Mouse (Mus musculus) gastrocnemius, postnatal 10 days (tissue): ENCODE data around the gene Angptl8. TPM values are rescaled to one million over a fixed set of nuclear protein-coding genes. Genes with fewer than 3 reads are reported as not detected.

ENCODE experiments used
- microRNA-seq, 2 experiments: library from miRNA; unstranded; fragments of <30 nt; microRNA quantifications; one replicate each; pipeline ENCODE4 v1.2.0; 2021
- total RNA-seq, 2 experiments: library from RNA; stranded (reverse); gene quantifications; 2 replicates each; pipeline ENCODE4 v1.2.3; 2021

Angptl8 gene
- total RNA-seq, 2 experiments from 2014 or later: 0.43 TPM; not detected in 1

Small RNAs within 50 kb of the gene (microRNA-seq; reads per million reads assigned to microRNA genes)
- gene Mir7083: 3.3 to 3.8 reads per million in 2 experiments

Other genes starting within 250 kb of the Angptl8 start
- 10 to 100 TPM; 45.1 to 49.1 TPM for gene Timm29, start 242.8 kb upstream of the Angptl8 start, total RNA-seq
- gene Yipf2, start 242.7 kb upstream of the Angptl8 start, total RNA-seq: 1 to 10 TPM; 4.5 to 5.6 TPM
- gene Smarca4, start 219.3 kb upstream of the Angptl8 start, total RNA-seq: 10 to 100 TPM; 52.4 to 58.3 TPM
- 10 to 100 TPM; 11.4 to 11.8 TPM for gene Ldlr, start 112.0 kb upstream of the Angptl8 start, total RNA-seq
- 1 to 10 TPM; 6.1 to 7.3 TPM for gene Spc24, start 75.2 kb upstream of the Angptl8 start, total RNA-seq
- 10 to 100 TPM; 27.4 to 31.6 TPM for gene Kank2, start 36.8 kb upstream of the Angptl8 start, total RNA-seq
- gene Dock6, start 17.1 kb downstream of the Angptl8 start, total RNA-seq: 10 to 100 TPM; 26.9 to 32.9 TPM
- gene Rab3d, start 82.7 kb downstream of the Angptl8 start, total RNA-seq: 1 to 10 TPM; 5.4 to 6.2 TPM
- gene Ccdc159, start 92.0 kb downstream of the Angptl8 start, total RNA-seq: under 1 TPM; 0.45 to 0.97 TPM
- 10 to 100 TPM; 13.0 to 16.9 TPM for gene Tmem205, start 92.0 kb downstream of the Angptl8 start, total RNA-seq
- 1 to 10 TPM; 2.3 to 3.3 TPM for gene Plppr2, start 101.5 kb downstream of the Angptl8 start, total RNA-seq
- gene Swsap1, start 120.2 kb downstream of the Angptl8 start, total RNA-seq: 1 to 10 TPM; 3.1 to 3.6 TPM
- gene Epor, start 128.0 kb downstream of the Angptl8 start, total RNA-seq: 1 to 10 TPM; 3.8 to 5.5 TPM
- under 1 TPM; 0.47 to 0.75 TPM for gene Rgl3, start 153.9 kb downstream of the Angptl8 start, total RNA-seq
- gene Ccdc151, start 167.1 kb downstream of the Angptl8 start, total RNA-seq: not detected
- gene Prkcsh, start 167.3 kb downstream of the Angptl8 start, total RNA-seq: 10 to 100 TPM; 35.4 to 41.7 TPM
- under 1 TPM; 0.28 to 0.41 TPM for gene Elavl3, start 216.5 kb downstream of the Angptl8 start, total RNA-seq
- gene Gm49318, start 235.7 kb downstream of the Angptl8 start, total RNA-seq: not detected
- gene Zfp653, start 235.9 kb downstream of the Angptl8 start, total RNA-seq: 1 to 10 TPM; 3.1 to 4.6 TPM
- 10 to 100 TPM; 51.8 to 58.5 TPM for gene Ecsit, start 249.9 kb downstream of the Angptl8 start, total RNA-seq